Mouse (Mus musculus): ENCODE measurements around the gene Upp1.

Gene Upp1

GRCm38 (mm10) chr11:9159953-9160352, 42.0 kb downstream of the Upp1 start:
- no peak for DNase-seq (ENCODE audit: low read depth, low spot score)

GRCm38 (mm10) chr11:9167331-9167730, 49.4 kb downstream of the Upp1 start:
- DNase-seq (ENCODE audit: low read depth, low spot score): no peak

GRCm38 (mm10) chr11:9181477-9181876, 63.6 kb downstream of the Upp1 start:
- DNase-seq (ENCODE audit: low read depth, low spot score): no peak
